Mouse (Mus musculus): ENCODE measurements around the gene Tmem182. TPM values are rescaled to one million over a fixed set of nuclear protein-coding genes. Genes with fewer than 3 reads are reported as not detected.
A peak's percentile ranks its signal among the peaks of the same experiment; 100 is the strongest.

The Tmem182 gene
- polyA plus RNA-seq, 1 experiment from 2014 or later = 0.11 TPM

DNA sequence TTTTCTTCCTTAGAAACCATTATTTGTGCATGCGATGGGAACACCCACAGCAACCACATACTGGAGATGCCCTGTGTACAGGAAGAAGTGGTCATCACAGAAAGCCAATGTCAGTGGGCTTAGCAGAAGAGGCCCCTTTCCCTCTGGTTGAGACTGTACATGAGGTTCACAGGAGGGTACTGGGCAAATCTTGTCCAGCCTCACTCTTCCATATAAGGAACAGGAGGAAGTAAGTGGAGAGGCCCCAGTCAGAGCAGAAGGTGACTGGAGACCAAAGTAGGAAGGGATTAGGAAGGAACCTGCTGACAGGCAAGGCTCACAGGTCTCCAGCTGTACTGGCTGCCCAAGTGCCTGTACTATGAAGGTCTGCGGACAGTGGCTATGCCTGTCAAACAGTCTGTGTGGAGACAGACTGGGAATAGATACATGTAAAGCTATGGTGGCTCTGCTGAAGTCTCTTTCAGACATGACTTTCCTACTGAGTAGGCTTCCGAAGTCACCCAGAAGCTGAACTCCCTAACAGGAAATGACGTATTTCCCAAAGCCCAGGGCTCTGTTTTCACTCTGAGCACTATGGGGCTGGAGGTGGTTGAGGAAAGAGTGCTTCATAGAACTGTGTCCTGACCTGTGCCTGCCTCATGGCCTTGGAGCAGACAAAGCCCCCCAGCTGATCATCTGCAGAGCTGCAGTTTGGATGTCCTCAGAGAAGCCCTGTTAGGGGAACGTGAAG is 35.8 kb downstream of the Tmem182 start:
- Histone ChIP-seq H3K4me3 (ENCODE audit: low read length) (no peak overlapping the region), H3K4me1 (ENCODE audit: control insufficient read depth, insufficient read depth, low read depth, low read length) (no peaks in the 10 kb centered on the region), H3K36me3 (ENCODE audit: control insufficient read depth, insufficient read depth, low read length) (no peaks in the 10 kb centered on the region), H3K27ac (ENCODE audit: low read depth, low read length) (no peak overlapping the region), H3K9ac (ENCODE audit: low read depth, low read length) (no peak overlapping the region), H3K27me3 (replicated peaks; ENCODE audit: control insufficient read depth, insufficient read depth, low read length) (no peaks in the 10 kb centered on the region), H3K4me2 (ENCODE audit: low read length) (no peak overlapping the region), H3K9me3 (ENCODE audit: control insufficient read depth, low read length) (no peaks in the 10 kb centered on the region)
- no peak for ATAC-seq
- WGBS = 87% methylated on average over 5 of the region's 5 CpGs

DNA sequence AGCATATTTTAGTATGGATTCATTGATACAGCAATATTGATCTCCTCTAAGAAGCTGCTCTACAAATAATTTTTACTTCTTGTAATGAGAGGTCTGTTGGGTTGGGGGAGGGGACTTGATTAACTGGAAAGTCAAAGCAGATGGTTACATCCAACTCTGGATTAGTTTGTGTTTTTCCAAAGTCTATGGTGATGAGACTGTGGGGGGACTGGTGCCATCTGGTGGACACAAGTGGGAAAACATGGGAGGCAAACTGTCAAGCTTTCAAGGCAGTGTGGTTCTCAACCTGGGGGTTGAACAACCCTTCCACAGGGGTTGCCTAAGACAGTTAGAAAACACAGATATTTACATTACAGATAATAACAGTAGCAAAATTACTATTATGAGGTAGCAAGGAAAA is 39.2 kb downstream of the Tmem182 start:
- Histone ChIP-seq H3K9me3 (ENCODE audit: control insufficient read depth, low read length) (no peaks in the 10 kb centered on the region), H3K27me3 (replicated peaks; ENCODE audit: control insufficient read depth, insufficient read depth, low read length) (no peaks in the 10 kb centered on the region), H3K9ac (ENCODE audit: low read depth, low read length) (no peak overlapping the region), H3K4me3 (ENCODE audit: low read length) (no peak overlapping the region), H3K36me3 (ENCODE audit: control insufficient read depth, insufficient read depth, low read length) (no peaks in the 10 kb centered on the region), H3K27ac (ENCODE audit: low read depth, low read length) (no peak overlapping the region), H3K4me1 (ENCODE audit: control insufficient read depth, insufficient read depth, low read depth, low read length) (no peaks in the 10 kb centered on the region), H3K4me2 (ENCODE audit: low read length) (no peak overlapping the region)
- 0 out of 2 replicates have a peak, but pooled peaks have one; percentile 56 for ATAC-seq

DNA sequence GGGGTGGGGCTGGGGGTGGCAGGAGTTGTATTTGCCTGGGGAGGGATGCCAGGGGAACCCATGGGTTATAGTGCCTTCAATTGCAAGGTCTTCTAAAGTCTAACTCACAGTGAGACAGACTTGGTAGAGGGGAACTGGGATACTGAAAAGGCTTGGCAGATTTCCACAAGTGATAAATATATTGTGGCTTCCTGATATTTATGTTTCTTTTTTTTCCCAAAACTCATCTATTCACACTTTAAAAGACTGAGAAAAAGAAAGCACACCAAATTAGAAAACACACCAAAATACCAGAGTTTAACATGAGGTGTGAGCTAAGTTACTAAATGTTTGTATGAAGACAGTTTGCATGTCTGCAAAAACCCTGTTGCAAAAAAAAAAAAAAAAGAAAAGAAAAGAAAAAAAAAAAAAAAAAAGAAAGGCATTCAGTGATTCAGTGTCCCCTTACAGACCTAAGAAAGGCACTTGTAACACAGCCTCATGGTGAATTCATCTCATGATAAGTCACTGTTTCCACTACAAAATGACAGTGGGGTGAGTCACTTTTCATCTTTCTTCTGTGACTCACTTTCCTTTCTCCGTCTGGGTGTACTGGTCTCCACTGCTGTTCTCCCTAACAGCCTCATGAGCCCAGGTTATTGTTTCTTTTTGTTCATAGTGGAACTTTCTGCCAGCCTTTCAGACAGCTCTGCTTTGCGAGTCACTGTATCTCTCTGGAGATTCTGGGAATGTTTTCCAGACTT is 42.0 kb downstream of the Tmem182 start:
- Histone ChIP-seq H3K9ac (ENCODE audit: low read depth, low read length) (no peak overlapping the region), H3K27me3 (replicated peaks; ENCODE audit: control insufficient read depth, insufficient read depth, low read length) (no peaks in the 10 kb centered on the region), H3K4me1 (ENCODE audit: control insufficient read depth, insufficient read depth, low read depth, low read length) (no peaks in the 10 kb centered on the region), H3K9me3 (ENCODE audit: control insufficient read depth, low read length) (no peaks in the 10 kb centered on the region), H3K4me2 (ENCODE audit: low read length) (no peak overlapping the region), H3K4me3 (ENCODE audit: low read length) (no peak overlapping the region), H3K36me3 (ENCODE audit: control insufficient read depth, insufficient read depth, low read length) (no peaks in the 10 kb centered on the region), H3K27ac (ENCODE audit: low read depth, low read length) (no peak overlapping the region)
- ATAC-seq = no peak
- WGBS = 46% methylated on average over 2 of the region's 2 CpGs

DNA sequence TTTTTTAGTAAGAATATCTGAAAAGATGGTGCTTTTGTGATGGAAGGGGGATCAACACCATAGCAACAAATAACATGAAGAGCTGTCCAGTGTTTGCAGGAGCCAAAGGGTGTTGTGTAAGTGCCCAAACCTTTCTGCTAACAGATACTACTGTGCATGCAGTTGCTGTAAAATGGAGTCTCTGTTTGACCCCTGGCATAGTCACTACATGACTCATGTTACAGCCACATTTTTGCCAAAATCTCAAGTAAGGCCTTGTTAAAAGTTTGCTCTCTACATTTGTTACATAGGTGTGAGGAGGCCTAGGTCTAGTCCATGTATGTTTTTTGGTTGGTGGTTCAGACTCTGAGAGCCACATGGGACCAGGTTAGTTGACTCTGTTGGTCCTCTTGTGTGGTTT is 45.9 kb downstream of the Tmem182 start:
- no peak overlapping the region for H3K27ac ChIP-seq (ENCODE audit: low read depth, low read length)
- no peaks in the 10 kb centered on the region for H3K4me1 ChIP-seq (ENCODE audit: control insufficient read depth, insufficient read depth, low read depth, low read length)
- H3K9ac ChIP-seq (ENCODE audit: low read depth, low read length) = no peak overlapping the region
- ATAC-seq = no peak
- no peaks in the 10 kb centered on the region for H3K9me3 ChIP-seq (ENCODE audit: control insufficient read depth, low read length)
- no peaks in the 10 kb centered on the region for H3K27me3 ChIP-seq (replicated peaks; ENCODE audit: control insufficient read depth, insufficient read depth, low read length)
- H3K4me3 ChIP-seq (ENCODE audit: low read length) = no peak overlapping the region
- H3K36me3 ChIP-seq (ENCODE audit: control insufficient read depth, insufficient read depth, low read length) = no peaks in the 10 kb centered on the region
- no peak overlapping the region for H3K4me2 ChIP-seq (ENCODE audit: low read length)

DNA sequence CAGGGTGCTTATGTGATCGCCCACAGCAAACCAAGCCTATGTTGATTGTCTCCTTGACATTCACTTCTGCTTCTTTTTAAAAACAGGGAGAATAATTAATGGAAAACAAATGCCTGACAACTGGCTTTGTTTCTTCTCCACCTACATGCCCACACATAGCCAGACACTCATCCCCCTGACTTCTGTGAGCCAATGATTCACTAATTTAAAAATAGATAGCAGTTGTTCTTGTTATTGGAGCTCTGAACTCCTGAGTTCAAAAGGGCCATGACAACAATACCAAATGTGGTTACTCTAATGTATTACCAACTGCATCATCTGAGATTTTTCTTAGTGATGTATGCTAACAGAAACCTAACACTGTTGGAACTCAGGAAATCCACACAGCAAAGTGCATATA is 49.9 kb downstream of the Tmem182 start:
- no peak for ATAC-seq
- no peak overlapping the region for H3K4me2 ChIP-seq (ENCODE audit: low read length)
- no peaks in the 10 kb centered on the region for H3K27me3 ChIP-seq (replicated peaks; ENCODE audit: control insufficient read depth, insufficient read depth, low read length)
- H3K4me1 ChIP-seq (ENCODE audit: control insufficient read depth, insufficient read depth, low read depth, low read length) = no peaks in the 10 kb centered on the region
- no peak overlapping the region for H3K9ac ChIP-seq (ENCODE audit: low read depth, low read length)
- no peak overlapping the region for H3K27ac ChIP-seq (ENCODE audit: low read depth, low read length)
- H3K36me3 ChIP-seq (ENCODE audit: control insufficient read depth, insufficient read depth, low read length) = no peaks in the 10 kb centered on the region
- H3K4me3 ChIP-seq (ENCODE audit: low read length) = no peak overlapping the region
- H3K9me3 ChIP-seq (ENCODE audit: control insufficient read depth, low read length) = no peaks in the 10 kb centered on the region
- WGBS = 84% methylated on average over 1 of the region's 1 CpGs

DNA sequence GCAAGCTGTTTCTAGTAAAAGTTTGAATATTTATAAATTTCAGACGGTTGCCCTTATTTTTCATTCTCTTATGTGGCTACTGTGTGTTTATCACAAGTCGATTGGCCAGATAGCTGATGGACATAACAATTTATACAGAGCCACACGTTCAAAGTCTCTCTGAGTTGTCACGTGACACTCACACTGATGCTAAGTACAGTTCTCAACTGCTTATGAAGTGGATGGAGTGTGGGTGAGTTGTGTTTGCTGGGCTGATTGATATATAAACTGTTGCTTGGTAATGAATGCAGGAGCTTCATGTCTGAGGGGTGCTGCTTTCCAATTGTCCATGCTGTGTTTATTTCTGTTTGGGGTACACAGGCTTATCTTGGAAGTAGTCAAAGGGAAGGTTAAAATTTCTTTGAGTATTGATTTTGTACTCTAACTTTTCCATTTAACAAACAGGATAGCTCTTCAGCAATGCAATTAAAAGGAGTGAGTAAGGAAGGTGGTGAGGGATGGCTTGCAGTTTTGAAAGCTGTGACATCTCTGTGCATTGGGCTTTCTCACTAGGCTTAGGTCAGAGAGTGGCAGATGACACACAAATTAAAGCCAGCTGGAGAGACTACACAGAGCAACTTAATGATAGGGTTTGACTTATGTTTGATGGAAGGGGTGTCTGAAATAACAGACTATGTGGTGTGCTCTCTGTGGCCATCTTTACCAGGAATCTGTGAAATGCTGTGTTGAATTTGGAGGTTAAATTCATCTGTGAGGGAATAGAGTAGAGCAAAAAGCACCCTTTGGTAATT is 51.6 kb downstream of the Tmem182 start:
- ATAC-seq = no peak
- Histone ChIP-seq H3K27ac (ENCODE audit: low read depth, low read length) (no peak overlapping the region), H3K4me3 (ENCODE audit: low read length) (no peak overlapping the region), H3K27me3 (replicated peaks; ENCODE audit: control insufficient read depth, insufficient read depth, low read length) (no peaks in the 10 kb centered on the region), H3K9me3 (ENCODE audit: control insufficient read depth, low read length) (no peaks in the 10 kb centered on the region), H3K36me3 (ENCODE audit: control insufficient read depth, insufficient read depth, low read length) (no peaks in the 10 kb centered on the region), H3K4me1 (ENCODE audit: control insufficient read depth, insufficient read depth, low read depth, low read length) (no peaks in the 10 kb centered on the region), H3K4me2 (ENCODE audit: low read length) (no peak overlapping the region), H3K9ac (ENCODE audit: low read depth, low read length) (no peak overlapping the region)
- 81% methylated on average over 4 of the region's 4 CpGs for WGBS

DNA sequence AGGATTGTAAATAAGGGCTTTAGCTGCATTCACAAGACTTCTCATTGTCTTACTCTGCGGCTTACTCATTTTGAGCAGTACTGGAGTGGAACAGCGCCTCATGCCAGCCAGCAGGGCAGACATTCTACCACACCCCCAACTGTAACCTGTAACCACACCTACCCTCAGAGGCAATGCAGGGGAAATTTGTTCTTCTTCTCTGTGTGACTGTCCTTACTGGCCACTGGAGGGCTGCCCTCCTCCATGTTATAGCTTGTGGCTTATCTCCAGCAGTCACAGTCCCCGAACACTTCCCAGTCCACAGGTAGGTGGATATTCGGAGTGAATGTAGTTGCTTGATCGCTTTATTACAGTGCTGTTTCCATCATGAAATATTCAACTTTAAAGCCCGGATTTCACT is 59.6 kb downstream of the Tmem182 start:
- no peak for ATAC-seq
- H3K27ac ChIP-seq (ENCODE audit: low read depth, low read length) = no peak overlapping the region

DNA sequence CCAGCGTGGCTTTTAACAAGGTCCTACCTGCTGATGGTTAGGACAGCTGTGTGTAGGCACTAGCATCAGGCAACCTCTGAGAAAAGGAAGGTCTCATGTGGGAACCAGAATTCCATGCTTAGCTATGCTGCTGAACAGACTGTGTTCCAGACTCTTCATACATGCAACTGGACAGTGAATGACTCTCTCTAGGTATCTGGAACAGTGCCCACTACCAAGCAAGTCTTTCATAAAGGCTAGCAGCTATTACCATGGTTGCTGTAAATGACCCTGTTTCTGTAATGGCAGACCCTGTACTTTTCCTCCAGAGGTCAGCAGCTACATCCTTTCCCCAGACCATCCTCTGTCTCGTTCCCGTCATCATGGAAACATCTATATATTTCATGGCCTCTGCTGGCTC is 61.7 kb downstream of the Tmem182 start:
- Histone ChIP-seq H3K27ac (ENCODE audit: low read depth, low read length) (no peak overlapping the region), H3K9me3 (ENCODE audit: control insufficient read depth, low read length) (no peaks in the 10 kb centered on the region), H3K27me3 (replicated peaks; ENCODE audit: control insufficient read depth, insufficient read depth, low read length) (no peaks in the 10 kb centered on the region), H3K9ac (ENCODE audit: low read depth, low read length) (no peak overlapping the region), H3K36me3 (ENCODE audit: control insufficient read depth, insufficient read depth, low read length) (no peaks in the 10 kb centered on the region), H3K4me3 (ENCODE audit: low read length) (no peak overlapping the region), H3K4me1 (ENCODE audit: control insufficient read depth, insufficient read depth, low read depth, low read length) (no peaks in the 10 kb centered on the region), H3K4me2 (ENCODE audit: low read length) (no peak overlapping the region)
- WGBS = 81% methylated on average over 3 of the region's 3 CpGs
- ATAC-seq = no peak

More for the DNA sequence above, 59.6 kb downstream of the Tmem182 start:
- 80% methylated on average over 6 of the region's 6 CpGs for WGBS
- no peak overlapping the region for H3K4me2 ChIP-seq (ENCODE audit: low read length)
- H3K9me3 ChIP-seq (ENCODE audit: control insufficient read depth, low read length) = no peaks in the 10 kb centered on the region
- no peak overlapping the region for H3K9ac ChIP-seq (ENCODE audit: low read depth, low read length)
- H3K27me3 ChIP-seq (replicated peaks; ENCODE audit: control insufficient read depth, insufficient read depth, low read length) = no peaks in the 10 kb centered on the region
- H3K4me1 ChIP-seq (ENCODE audit: control insufficient read depth, insufficient read depth, low read depth, low read length) = no peaks in the 10 kb centered on the region
- no peak overlapping the region for H3K4me3 ChIP-seq (ENCODE audit: low read length)
- H3K36me3 ChIP-seq (ENCODE audit: control insufficient read depth, insufficient read depth, low read length) = no peaks in the 10 kb centered on the region

DNA sequence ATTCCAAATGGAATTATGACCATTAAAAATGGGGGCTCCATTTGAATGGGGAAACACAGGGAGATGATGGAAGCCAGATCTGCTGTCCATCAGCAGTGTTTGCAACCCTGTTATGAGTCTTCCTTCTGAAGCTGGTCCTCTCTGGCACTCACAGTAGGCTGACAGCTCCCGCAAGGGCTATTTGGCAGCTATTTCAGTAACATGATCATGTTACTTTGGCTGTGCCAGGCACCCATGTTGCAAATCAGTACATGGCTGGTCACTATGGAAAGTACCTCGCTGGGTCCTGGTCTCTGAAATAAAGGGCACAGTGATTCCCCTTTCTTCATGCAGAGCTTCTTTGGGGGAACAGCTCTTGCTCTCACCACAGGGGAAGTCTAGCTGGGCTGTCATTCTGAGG is 62.2 kb downstream of the Tmem182 start:
- 80% methylated on average over 2 of the region's 2 CpGs for WGBS
- ATAC-seq = no peak
- no peak overlapping the region for H3K9ac ChIP-seq (ENCODE audit: low read depth, low read length)

More for the DNA sequence above, 62.2 kb downstream of the Tmem182 start:
- Histone ChIP-seq H3K9me3 (ENCODE audit: control insufficient read depth, low read length) (no peaks in the 10 kb centered on the region), H3K4me2 (ENCODE audit: low read length) (no peak overlapping the region), H3K4me1 (ENCODE audit: control insufficient read depth, insufficient read depth, low read depth, low read length) (no peaks in the 10 kb centered on the region), H3K36me3 (ENCODE audit: control insufficient read depth, insufficient read depth, low read length) (no peaks in the 10 kb centered on the region), H3K27me3 (replicated peaks; ENCODE audit: control insufficient read depth, insufficient read depth, low read length) (no peaks in the 10 kb centered on the region), H3K4me3 (ENCODE audit: low read length) (no peak overlapping the region), H3K27ac (ENCODE audit: low read depth, low read length) (no peak overlapping the region)

All from hindbrain, embryonic 16.5 days (tissue).